Mouse (Mus musculus): ENCODE results near the gene Gstm4.

- TF ChIP-seq EP300 (IDR thresholded peaks at IDR 0.05; ENCODE audit: low read depth), result 0 out of 2 replicates have a peak, but pooled peaks have one; percentile 44
- peak; percentile 85 for TF ChIP-seq CTCF (IDR thresholded peaks at IDR 0.05; ENCODE audit: low read depth)
Observed at GRCm38 (mm10) chr3:108017473-108018189, 27.1 kb downstream of the Gstm4 start, which contains the start of gene Gstm1.

Data from liver, postnatal 0 days (tissue).